Mouse (Mus musculus) erythroblast, embryonic 14.5 days (primary cell): ENCODE measurements around the gene Akap8. TPM values are rescaled to one million over a fixed set of nuclear protein-coding genes. Genes with fewer than 3 reads are reported as not detected.

ENCODE experiments used
- H3K27me3 ChIP-seq: 2 replicates; pipeline ENCODE4 v1.6.1; 2012; ENCODE audit warnings: inconsistent platforms; ENCODE audit not compliant: control insufficient read depth
- H3K36me3 ChIP-seq: 2 replicates; pipeline ENCODE4 v1.6.1; 2012; ENCODE audit warnings: mild to moderate bottlenecking, inconsistent platforms; ENCODE audit not compliant: control insufficient read depth
- H3K4me1 ChIP-seq: 2 replicates; pipeline ENCODE4 v1.6.1; 2012; ENCODE audit warnings: inconsistent platforms; ENCODE audit not compliant: control insufficient read depth
- H3K4me3 ChIP-seq: replicated peaks from 2 replicates; pipeline ENCODE3; 2012; ENCODE audit warnings: moderate library complexity, mild to moderate bottlenecking, inconsistent platforms
- H3K9me3 ChIP-seq: 2 replicates; pipeline ENCODE4 v1.6.1; 2012; ENCODE audit warnings: low read length, inconsistent platforms, mixed read lengths; ENCODE audit not compliant: control insufficient read depth
- GATA1 ChIP-seq: IDR thresholded peaks from 2 replicates; pipeline ENCODE4 v1.6.1; 2012; ENCODE audit warnings: low read length, inconsistent platforms, mixed read lengths
- TAL1 ChIP-seq: IDR thresholded peaks from 3 replicates; pipeline ENCODE4 v1.6.1; 2012; ENCODE audit warnings: low read length, inconsistent platforms, mixed read lengths
- polyA plus RNA-seq: library from polyadenylated mRNA; stranded (reverse); fragments of >175 nt; gene quantifications from 2 replicates; pipeline ENCODE4 v1.2.3, GENCODE M21; 2012

The Akap8 gene
- 11.5 and 13.2 TPM in 2 replicates for polyA plus RNA-seq

- Histone ChIP-seq H3K4me3 (peak within 1 kb of the TSS; percentile 99), H3K36me3 (peaks cover 64% of the 10 kb centered on the region), H3K9me3 (no peaks in the 10 kb centered on the region), H3K4me1 (peaks cover 43% of the 10 kb centered on the region), H3K27me3 (no peaks in the 10 kb centered on the region)
- TF ChIP-seq GATA1 (peak; percentile 32), TAL1 (no peak)
Observed at GRCm38 (mm10) chr17:32320597-32321389, at the start of gene Akap8. Gene Akap8, minus strand, starts transcription at chr17:32321238.

GRCm38 (mm10) chr17:32368991-32369578, 48.0 kb upstream of the Akap8 start:
- Histone ChIP-seq H3K4me3 (no peak overlapping the region), H3K36me3 (peaks cover 6% of the 10 kb centered on the region), H3K9me3 (no peaks in the 10 kb centered on the region), H3K4me1 (peaks cover 22% of the 10 kb centered on the region), H3K27me3 (no peaks in the 10 kb centered on the region)
- TF ChIP-seq GATA1 (no peak), TAL1 (no peak)

GRCm38 (mm10) chr17:32367706-32368105, 46.7 kb upstream of the Akap8 start:
- no peak for TF ChIP-seq GATA1
- no peak for TF ChIP-seq TAL1
- Histone ChIP-seq H3K4me3 (no peak overlapping the region), H3K9me3 (no peaks in the 10 kb centered on the region), H3K4me1 (peaks cover 34% of the 10 kb centered on the region), H3K27me3 (no peaks in the 10 kb centered on the region), H3K36me3 (peaks cover 9% of the 10 kb centered on the region)

- no peaks in the 10 kb centered on the region for H3K9me3 ChIP-seq
- H3K4me1 ChIP-seq, result peaks cover 46% of the 10 kb centered on the region
- peak overlapping the region; percentile 77 for H3K4me3 ChIP-seq
- peaks cover 33% of the 10 kb centered on the region for H3K36me3 ChIP-seq
- no peaks in the 10 kb centered on the region for H3K27me3 ChIP-seq
- TF ChIP-seq GATA1, result no peak
- no peak for TF ChIP-seq TAL1
Observed at GRCm38 (mm10) chr17:32365296-32365695, 44.3 kb upstream of the Akap8 start.

- TF ChIP-seq TAL1, result no peak
- TF ChIP-seq GATA1, result no peak
- peak overlapping the region; percentile 77 for H3K4me3 ChIP-seq
- peaks cover 46% of the 10 kb centered on the region for H3K4me1 ChIP-seq
- peaks cover 38% of the 10 kb centered on the region for H3K36me3 ChIP-seq
- no peaks in the 10 kb centered on the region for H3K9me3 ChIP-seq
- no peaks in the 10 kb centered on the region for H3K27me3 ChIP-seq
Observed at GRCm38 (mm10) chr17:32364850-32365249, 43.8 kb upstream of the Akap8 start.

GRCm38 (mm10) chr17:32364331-32364730, 43.3 kb upstream of the Akap8 start:
- H3K4me3 ChIP-seq, result peak overlapping the region; percentile 77
- H3K9me3 ChIP-seq, result no peaks in the 10 kb centered on the region
- H3K27me3 ChIP-seq, result no peaks in the 10 kb centered on the region
- TF ChIP-seq GATA1, result no peak
- no peak for TF ChIP-seq TAL1
- peaks cover 43% of the 10 kb centered on the region for H3K36me3 ChIP-seq
- peaks cover 46% of the 10 kb centered on the region for H3K4me1 ChIP-seq

GRCm38 (mm10) chr17:32363821-32364301, 42.8 kb upstream of the Akap8 start:
- Histone ChIP-seq H3K4me3 (peak overlapping the region; percentile 77), H3K4me1 (peaks cover 47% of the 10 kb centered on the region), H3K36me3 (peaks cover 48% of the 10 kb centered on the region), H3K27me3 (no peaks in the 10 kb centered on the region), H3K9me3 (no peaks in the 10 kb centered on the region)
- TF ChIP-seq TAL1, result no peak
- no peak for TF ChIP-seq GATA1

GRCm38 (mm10) chr17:32362686-32363085, 41.6 kb upstream of the Akap8 start:
- TF ChIP-seq GATA1 (no peak), TAL1 (no peak)
- H3K4me3 ChIP-seq, result peak overlapping the region; percentile 77
- peaks cover 55% of the 10 kb centered on the region for H3K36me3 ChIP-seq
- H3K9me3 ChIP-seq, result no peaks in the 10 kb centered on the region
- no peaks in the 10 kb centered on the region for H3K27me3 ChIP-seq
- H3K4me1 ChIP-seq, result peaks cover 44% of the 10 kb centered on the region

GRCm38 (mm10) chr17:32359928-32360327, 38.9 kb upstream of the Akap8 start:
- Histone ChIP-seq H3K4me1 (peaks cover 32% of the 10 kb centered on the region), H3K9me3 (no peaks in the 10 kb centered on the region), H3K36me3 (peaks cover 81% of the 10 kb centered on the region), H3K27me3 (no peaks in the 10 kb centered on the region), H3K4me3 (no peak overlapping the region)
- TF ChIP-seq GATA1 (no peak), TAL1 (no peak)
